Mouse (Mus musculus): Measurements from ENCODE around the gene Plpp6. TPM values are rescaled to one million over a fixed set of nuclear protein-coding genes. Genes with fewer than 3 reads are reported as not detected.

Gene Plpp6
- polyA plus RNA-seq (2012; fragmentation: generic; extraction: Trizol) = 1.1 TPM

DNA sequence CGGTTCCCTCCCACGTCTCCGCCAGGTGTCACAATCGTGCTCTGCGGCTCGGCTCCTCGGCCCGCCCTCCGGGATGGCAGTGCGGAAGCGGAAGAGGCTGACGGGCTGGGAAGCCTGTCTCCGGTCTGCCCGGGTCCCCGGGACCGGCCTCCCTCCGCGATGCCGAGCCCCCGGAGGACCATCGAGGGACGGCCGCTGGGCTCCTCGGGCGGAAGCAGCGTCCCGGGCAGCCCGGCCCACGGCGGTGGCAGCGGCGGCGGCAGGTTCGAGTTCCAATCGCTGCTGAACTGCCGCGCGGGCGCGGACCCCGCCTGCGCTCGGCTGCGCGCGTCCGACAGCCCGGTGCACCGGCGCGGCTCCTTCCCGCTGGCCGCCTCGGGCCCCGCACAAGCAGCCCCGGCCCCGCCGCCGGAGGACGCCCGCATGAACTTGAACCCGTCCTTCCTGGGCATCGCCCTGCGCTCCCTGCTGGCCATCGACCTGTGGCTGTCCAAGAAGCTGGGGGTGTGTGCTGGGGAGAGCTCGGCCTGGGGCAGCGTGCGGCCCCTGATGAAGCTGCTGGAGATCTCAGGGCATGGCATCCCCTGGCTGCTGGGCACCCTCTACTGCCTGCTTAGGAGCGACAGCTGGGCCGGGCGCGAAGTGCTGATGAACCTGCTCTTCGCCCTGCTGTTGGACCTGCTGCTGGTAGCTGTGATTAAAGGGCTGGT is at the start of gene Plpp6:
Plpp6 (plus strand) TSS at position 112 of the 710 bp plus-strand sequence.
- Histone ChIP-seq H3ac (ENCODE audit: control insufficient read depth, insufficient read length) (peak within 1 kb of the TSS; percentile 4), H3K27me3 (ENCODE audit: control insufficient read depth, insufficient read depth, insufficient read length) (peaks cover 13% of the 10 kb centered on the region), H3K79me2 (ENCODE audit: control insufficient read depth, insufficient read depth) (no peaks in the 10 kb centered on the region), H3K36me3 (ENCODE audit: control insufficient read depth, insufficient read depth) (no peaks in the 10 kb centered on the region), H3K4me3 (peak within 1 kb of the TSS; percentile 12), H3K4me2 (ENCODE audit: low read depth) (peak within 1 kb of the TSS; percentile 69)
- TF ChIP-seq TCF12 (IDR thresholded peaks at IDR 0.05; ENCODE audit: insufficient read depth, poor library complexity, severe bottlenecking) = no peak
- no peak for TF ChIP-seq CEBPB (IDR thresholded peaks at IDR 0.05; ENCODE audit: insufficient read depth, poor library complexity, severe bottlenecking)
- TF ChIP-seq POLR2AphosphoS2 (IDR thresholded peaks at IDR 0.05; ENCODE audit: insufficient read length, low read depth) = no peak
- TF ChIP-seq MAX (IDR thresholded peaks at IDR 0.05; ENCODE audit: low read depth) = no peak
- TF ChIP-seq MYOG (IDR thresholded peaks at IDR 0.05; ENCODE audit: control insufficient read depth in 1 of 3, insufficient read depth in 1 of 3, insufficient read length in 2 of 3, low read depth in 2 of 3) = peak in 2 of 3 experiments; percentile 53 to 60
- TF ChIP-seq REST (IDR thresholded peaks at IDR 0.05; ENCODE audit: insufficient read depth, insufficient read length) = no peak
- no peak for TF ChIP-seq TCF3 (IDR thresholded peaks at IDR 0.05; ENCODE audit: insufficient read length, low read depth)
- no peak for TF ChIP-seq USF1 (IDR thresholded peaks at IDR 0.05; ENCODE audit: low read depth)
- TF ChIP-seq SRF (IDR thresholded peaks at IDR 0.05; ENCODE audit: control insufficient read depth, insufficient read length, low read depth) = no peak
- peak in 1 of 3 experiments; percentile 34 for TF ChIP-seq MYOD1 (IDR thresholded peaks at IDR 0.05; ENCODE audit: control insufficient read depth in 1 of 3, insufficient read length in 2 of 3, low read depth in 2 of 3)
- peak; percentile 49 for TF ChIP-seq POLR2A (IDR thresholded peaks at IDR 0.05; ENCODE audit: insufficient read length, low read depth)
- no peak for TF ChIP-seq E2F4 (IDR thresholded peaks at IDR 0.05; ENCODE audit: insufficient read depth)

DNA sequence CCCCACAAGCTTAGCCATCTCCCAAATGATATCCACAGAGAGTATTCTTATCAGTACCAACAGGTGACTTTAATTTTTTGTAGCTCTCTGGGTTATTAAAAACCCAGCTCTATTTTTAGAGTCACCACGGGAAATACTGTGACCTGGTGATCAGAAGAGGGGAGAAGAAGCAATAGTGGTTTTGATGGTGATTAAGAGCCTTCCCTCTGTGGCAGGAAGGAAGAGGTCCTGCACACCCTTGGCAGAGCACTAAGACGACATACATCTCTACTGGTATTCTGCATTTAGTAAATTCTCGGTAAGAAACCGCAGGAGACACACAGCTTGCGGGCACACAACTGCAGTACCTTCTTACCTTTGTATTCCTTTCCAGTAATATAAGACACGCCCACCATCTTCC is 49.2 kb upstream of the Plpp6 start:
- no peak for TF ChIP-seq MYOD1 (IDR thresholded peaks at IDR 0.05; ENCODE audit: control insufficient read depth in 1 of 3, insufficient read length in 2 of 3, low read depth in 2 of 3)
- TF ChIP-seq TCF3 (IDR thresholded peaks at IDR 0.05; ENCODE audit: insufficient read length, low read depth) = no peak
- TF ChIP-seq REST (IDR thresholded peaks at IDR 0.05; ENCODE audit: insufficient read depth, insufficient read length) = no peak
- no peak for TF ChIP-seq POLR2A (IDR thresholded peaks at IDR 0.05; ENCODE audit: insufficient read length, low read depth)
- TF ChIP-seq SRF (IDR thresholded peaks at IDR 0.05; ENCODE audit: control insufficient read depth, insufficient read length, low read depth) = no peak
- no peak for TF ChIP-seq MYOG (IDR thresholded peaks at IDR 0.05; ENCODE audit: control insufficient read depth in 1 of 3, insufficient read depth in 1 of 3, insufficient read length in 2 of 3, low read depth in 2 of 3)
- no peak for TF ChIP-seq CEBPB (IDR thresholded peaks at IDR 0.05; ENCODE audit: insufficient read depth, poor library complexity, severe bottlenecking)
- no peak for TF ChIP-seq USF1 (IDR thresholded peaks at IDR 0.05; ENCODE audit: low read depth)
- Histone ChIP-seq H3K4me3 (no peak overlapping the region), H3K27me3 (ENCODE audit: control insufficient read depth, insufficient read depth, insufficient read length) (peaks cover 32% of the 10 kb centered on the region), H3ac (ENCODE audit: control insufficient read depth, insufficient read length) (no peak overlapping the region), H3K79me2 (ENCODE audit: control insufficient read depth, insufficient read depth) (no peaks in the 10 kb centered on the region), H3K36me3 (ENCODE audit: control insufficient read depth, insufficient read depth) (no peaks in the 10 kb centered on the region), H3K4me2 (ENCODE audit: low read depth) (no peak overlapping the region)

DNA sequence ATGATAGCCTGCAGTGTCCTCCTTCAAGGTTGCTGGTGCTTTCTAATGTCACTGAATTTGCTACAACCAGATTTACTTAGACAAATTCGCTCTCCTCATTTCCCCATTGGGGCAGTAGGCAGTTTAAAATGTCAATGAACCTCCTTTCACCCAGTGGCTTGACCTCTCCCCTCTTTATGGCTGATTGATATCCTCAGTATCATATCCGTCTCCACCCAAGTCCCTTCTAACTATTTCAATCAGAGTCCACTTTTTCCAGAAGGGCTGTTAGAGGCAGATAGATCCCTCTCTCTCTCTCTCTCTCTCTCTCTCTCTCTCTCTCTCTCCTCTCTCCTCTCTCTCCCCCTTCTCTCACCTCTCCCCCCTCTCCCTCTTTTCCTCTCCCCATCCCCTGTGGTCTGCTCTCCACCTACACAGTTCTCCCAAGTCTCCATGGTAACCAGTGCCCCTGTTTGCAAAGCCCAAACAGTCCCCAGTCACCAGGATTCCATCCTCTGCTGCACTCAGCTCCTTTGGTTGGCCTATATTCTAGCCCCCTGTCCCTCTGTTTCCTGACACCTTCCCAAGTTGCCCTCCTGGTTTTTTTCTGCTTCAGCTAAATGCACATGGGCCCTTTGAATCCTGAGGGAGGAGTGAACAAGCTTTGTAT is 48.0 kb upstream of the Plpp6 start:
- TF ChIP-seq MYOD1 (IDR thresholded peaks at IDR 0.05; ENCODE audit: control insufficient read depth in 1 of 3, insufficient read length in 2 of 3, low read depth in 2 of 3) (no peak), POLR2AphosphoS2 (IDR thresholded peaks at IDR 0.05; ENCODE audit: insufficient read length, low read depth) (no peak), POLR2A (IDR thresholded peaks at IDR 0.05; ENCODE audit: insufficient read length, low read depth) (no peak), E2F4 (IDR thresholded peaks at IDR 0.05; ENCODE audit: insufficient read depth) (no peak), TCF3 (IDR thresholded peaks at IDR 0.05; ENCODE audit: insufficient read length, low read depth) (no peak)
- Histone ChIP-seq H3K36me3 (ENCODE audit: control insufficient read depth, insufficient read depth) (no peaks in the 10 kb centered on the region), H3K27me3 (ENCODE audit: control insufficient read depth, insufficient read depth, insufficient read length) (peaks cover 32% of the 10 kb centered on the region), H3K4me2 (ENCODE audit: low read depth) (no peak overlapping the region), H3K79me2 (ENCODE audit: control insufficient read depth, insufficient read depth) (no peaks in the 10 kb centered on the region), H3K4me3 (no peak overlapping the region), H3ac (ENCODE audit: control insufficient read depth, insufficient read length) (no peak overlapping the region)

DNA sequence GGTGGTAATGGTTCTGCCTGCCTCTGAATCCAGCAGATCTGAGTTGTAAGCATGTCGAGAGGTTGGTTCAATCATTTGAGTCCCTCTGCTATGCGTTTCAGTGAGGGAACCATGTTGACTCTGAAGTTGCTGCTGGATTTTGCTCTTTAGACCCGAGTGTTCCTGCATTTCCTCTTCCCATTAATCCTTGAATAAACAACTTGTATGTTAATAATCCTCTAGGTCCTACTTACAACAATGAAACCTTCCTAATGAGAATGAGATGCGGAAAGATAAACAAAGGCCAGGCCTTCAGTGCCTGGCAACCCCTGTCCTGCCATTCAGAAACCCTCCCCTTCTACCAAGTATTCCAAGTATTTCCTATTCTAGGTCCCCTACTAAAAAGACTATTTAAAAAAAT is 47.3 kb upstream of the Plpp6 start:
- TF ChIP-seq TCF3 (IDR thresholded peaks at IDR 0.05; ENCODE audit: insufficient read length, low read depth) (no peak), POLR2A (IDR thresholded peaks at IDR 0.05; ENCODE audit: insufficient read length, low read depth) (no peak), MYOG (IDR thresholded peaks at IDR 0.05; ENCODE audit: control insufficient read depth in 1 of 3, insufficient read depth in 1 of 3, insufficient read length in 2 of 3, low read depth in 2 of 3) (no peak), E2F4 (IDR thresholded peaks at IDR 0.05; ENCODE audit: insufficient read depth) (no peak), MYOD1 (IDR thresholded peaks at IDR 0.05; ENCODE audit: control insufficient read depth in 1 of 3, insufficient read length in 2 of 3, low read depth in 2 of 3) (no peak), SRF (IDR thresholded peaks at IDR 0.05; ENCODE audit: control insufficient read depth, insufficient read length, low read depth) (no peak), USF1 (IDR thresholded peaks at IDR 0.05; ENCODE audit: low read depth) (no peak), POLR2AphosphoS2 (IDR thresholded peaks at IDR 0.05; ENCODE audit: insufficient read length, low read depth) (no peak)
- Histone ChIP-seq H3K27me3 (ENCODE audit: control insufficient read depth, insufficient read depth, insufficient read length) (peaks cover 30% of the 10 kb centered on the region), H3K79me2 (ENCODE audit: control insufficient read depth, insufficient read depth) (no peaks in the 10 kb centered on the region), H3ac (ENCODE audit: control insufficient read depth, insufficient read length) (no peak overlapping the region), H3K36me3 (ENCODE audit: control insufficient read depth, insufficient read depth) (no peaks in the 10 kb centered on the region), H3K4me3 (no peak overlapping the region), H3K4me2 (ENCODE audit: low read depth) (no peak overlapping the region)
